Mouse (Mus musculus) heart, adult 2 months (tissue): ENCODE data around the gene Chid1.

Experiments used
- CTCF ChIP-seq: fragments of 200-600 bp; IDR thresholded peaks from 2 replicates; pipeline ENCODE4 v1.8.1; 2022; ENCODE audit warnings: antibody characterized with exemption, mild to moderate bottlenecking, moderate library complexity
- EP300 ChIP-seq: fragments of 200-500 bp; IDR thresholded peaks from 2 replicates; pipeline ENCODE4 v1.6.1; 2011; ENCODE audit warnings: low read depth, low read length, control low read depth; ENCODE audit not compliant: insufficient read depth
- POLR2A ChIP-seq: fragments of 200-500 bp; IDR thresholded peaks from 2 replicates; pipeline ENCODE4 v1.6.1; 2011; ENCODE audit warnings: mild to moderate bottlenecking, low read depth, low read length, control low read depth; ENCODE audit not compliant: insufficient read depth

GRCm38 (mm10) chr7:141519795-141520194 is 19.9 kb downstream of the Chid1 start:
- TF ChIP-seq CTCF (no peak), POLR2A (no peak), EP300 (no peak)
